Mouse (Mus musculus) kidney, postnatal 10 days (tissue): ENCODE data around the gene Pla2g2e.
A peak's percentile ranks its signal among the peaks of the same experiment; 100 is the strongest.
"Not testable (repeated sequence)": the region's sequence is repeated elsewhere in the genome, so short reads cannot be mapped to it uniquely, and the experiment has no call there.

Experiments
- DNase-seq: peaks from one replicate; pipeline ENCODE4 v3.0.0; 2021; ENCODE audit warnings: mixed read lengths

Pla2g2e gene

DNA sequence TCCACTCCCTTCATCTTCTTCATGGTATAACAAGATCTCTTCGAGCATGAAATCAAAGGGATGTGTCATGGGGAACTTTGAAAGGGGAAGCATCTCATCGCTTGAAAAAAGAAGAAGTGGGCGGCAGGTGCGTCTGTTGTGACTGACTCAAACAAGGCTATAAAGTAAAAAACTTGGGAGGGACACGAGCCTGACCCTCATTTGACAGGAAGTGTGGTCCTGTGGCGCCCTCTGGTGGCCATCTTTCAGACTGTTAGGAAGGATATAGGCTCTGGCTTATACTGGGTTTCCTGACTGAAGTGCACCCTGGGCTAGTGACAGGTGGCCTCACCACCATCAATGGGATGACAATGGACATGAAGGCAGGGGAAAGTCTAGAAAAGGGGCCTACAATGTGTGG lies 6.5 kb downstream of the Pla2g2e start:
- peak; percentile 95 for DNase-seq

DNA sequence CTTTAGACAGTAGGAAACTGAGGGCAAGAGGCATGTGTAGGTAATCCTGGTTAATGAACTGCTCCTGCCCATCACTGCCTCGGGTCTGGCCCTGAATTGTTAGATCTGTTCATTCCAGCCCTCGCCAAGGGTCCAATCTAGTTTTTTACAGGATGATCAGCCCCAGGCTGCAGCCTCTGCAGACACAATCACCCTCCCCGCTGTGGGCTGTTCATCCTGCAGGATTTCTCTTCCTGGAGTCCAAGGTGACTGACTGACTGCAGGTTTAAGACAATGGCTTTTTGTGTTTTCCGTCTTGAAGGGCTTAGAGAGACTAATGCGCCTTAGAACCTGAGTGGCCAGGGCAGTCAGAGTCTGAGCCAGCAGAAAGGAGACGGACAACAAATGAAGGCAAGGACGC lies 11.4 kb downstream of the Pla2g2e start:
- DNase-seq: no peak

DNA sequence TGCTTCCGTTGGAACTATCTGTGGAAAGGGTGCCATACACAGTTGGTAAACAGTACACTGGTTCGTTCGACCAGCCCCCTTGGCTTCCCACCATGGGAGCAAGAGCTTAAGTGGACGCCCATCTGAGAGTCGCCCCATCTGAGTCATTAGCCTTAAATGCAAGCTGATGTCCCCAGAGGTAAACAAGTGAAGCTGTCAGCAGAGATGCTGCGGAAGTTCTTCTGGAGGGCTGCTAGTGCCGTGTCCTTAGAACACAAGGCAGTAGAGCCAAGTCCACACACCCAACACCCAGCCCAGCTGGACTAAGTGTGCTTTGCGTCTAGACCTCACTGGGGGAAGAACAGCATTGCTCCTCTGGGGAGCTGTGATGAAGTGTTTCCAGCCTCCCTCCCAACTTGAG lies 11.9 kb downstream of the Pla2g2e start:
- DNase-seq: no peak

GRCm38 (mm10) chr4:138892655-138893054 lies 14.9 kb downstream of the Pla2g2e start:
- DNase-seq: no peak

DNA sequence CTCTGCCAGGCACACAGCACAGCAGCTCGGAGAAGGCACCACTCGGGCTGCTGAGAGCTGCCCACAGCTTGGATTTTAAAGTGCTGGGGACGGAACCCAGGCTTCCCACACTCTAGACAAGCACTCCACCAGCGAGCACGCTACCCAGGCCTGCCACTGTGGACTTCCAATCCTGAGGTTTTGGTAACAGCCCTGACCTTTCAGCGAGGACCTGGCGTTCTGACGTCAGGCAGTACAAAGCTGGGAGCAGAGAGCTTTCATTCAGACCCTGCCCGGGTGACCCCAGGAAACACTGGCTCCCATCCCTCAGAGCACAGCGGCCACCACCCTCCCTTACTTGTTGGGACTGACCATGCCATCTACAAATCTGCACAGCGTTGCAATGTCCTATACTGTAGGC lies 16.0 kb downstream of the Pla2g2e start:
- DNase-seq: not testable (repeated sequence)

- DNase-seq: no peak
These were observed 21.6 kb downstream of the Pla2g2e start for GRCm38 (mm10) chr4:138899361-138899760.

- DNase-seq: no peak
These were observed 28.0 kb downstream of the Pla2g2e start for GRCm38 (mm10) chr4:138905624-138906337.

GRCm38 (mm10) chr4:138913141-138913787 lies 35.5 kb downstream of the Pla2g2e start:
- peak; percentile 66 for DNase-seq

DNA sequence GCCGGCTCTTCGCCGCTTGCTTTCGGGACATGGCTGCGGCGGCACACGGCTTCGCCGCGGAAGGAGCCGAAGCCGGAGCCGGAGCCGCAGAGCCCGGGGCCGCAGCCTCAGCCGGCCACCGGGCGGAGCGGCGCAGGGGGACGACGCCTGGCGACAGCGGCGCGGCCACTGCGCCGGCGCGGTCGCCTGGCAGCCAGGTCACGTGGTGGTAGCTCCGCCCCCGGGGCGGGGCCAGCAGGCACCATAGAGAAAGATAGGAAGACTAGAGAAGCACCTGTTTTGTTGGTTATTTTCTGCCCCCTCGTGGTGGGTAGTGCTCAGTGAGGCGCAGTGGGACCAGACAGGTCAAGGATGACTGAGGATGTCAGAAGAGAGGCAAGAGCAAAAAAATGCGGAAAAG lies 36.1 kb downstream of the Pla2g2e start, which contains the start of gene Otud3:
TSS of gene Otud3 (minus strand) at position 149 of the 400 bp plus-strand sequence.
- DNase-seq: peak; percentile 97

DNA sequence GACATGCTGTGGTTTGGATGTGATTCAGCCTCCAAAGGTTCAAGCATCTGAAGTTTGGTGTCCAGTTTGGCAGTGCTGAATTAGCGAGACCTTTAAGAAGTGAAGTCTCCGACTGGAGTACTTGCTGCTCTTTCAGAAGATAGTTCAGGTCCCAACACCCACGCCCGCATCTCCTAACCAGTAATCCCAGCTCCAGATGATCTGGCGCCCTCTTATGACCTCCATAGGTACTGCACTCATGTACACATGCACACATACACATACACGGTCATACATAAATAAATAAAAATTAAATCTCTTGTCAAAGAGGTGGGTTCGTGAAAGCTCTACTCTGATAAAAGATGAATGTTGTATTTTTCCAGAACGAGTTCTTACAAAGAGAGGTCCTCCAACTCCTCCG lies 39.5 kb downstream of the Pla2g2e start:
- no peak for DNase-seq

DNA sequence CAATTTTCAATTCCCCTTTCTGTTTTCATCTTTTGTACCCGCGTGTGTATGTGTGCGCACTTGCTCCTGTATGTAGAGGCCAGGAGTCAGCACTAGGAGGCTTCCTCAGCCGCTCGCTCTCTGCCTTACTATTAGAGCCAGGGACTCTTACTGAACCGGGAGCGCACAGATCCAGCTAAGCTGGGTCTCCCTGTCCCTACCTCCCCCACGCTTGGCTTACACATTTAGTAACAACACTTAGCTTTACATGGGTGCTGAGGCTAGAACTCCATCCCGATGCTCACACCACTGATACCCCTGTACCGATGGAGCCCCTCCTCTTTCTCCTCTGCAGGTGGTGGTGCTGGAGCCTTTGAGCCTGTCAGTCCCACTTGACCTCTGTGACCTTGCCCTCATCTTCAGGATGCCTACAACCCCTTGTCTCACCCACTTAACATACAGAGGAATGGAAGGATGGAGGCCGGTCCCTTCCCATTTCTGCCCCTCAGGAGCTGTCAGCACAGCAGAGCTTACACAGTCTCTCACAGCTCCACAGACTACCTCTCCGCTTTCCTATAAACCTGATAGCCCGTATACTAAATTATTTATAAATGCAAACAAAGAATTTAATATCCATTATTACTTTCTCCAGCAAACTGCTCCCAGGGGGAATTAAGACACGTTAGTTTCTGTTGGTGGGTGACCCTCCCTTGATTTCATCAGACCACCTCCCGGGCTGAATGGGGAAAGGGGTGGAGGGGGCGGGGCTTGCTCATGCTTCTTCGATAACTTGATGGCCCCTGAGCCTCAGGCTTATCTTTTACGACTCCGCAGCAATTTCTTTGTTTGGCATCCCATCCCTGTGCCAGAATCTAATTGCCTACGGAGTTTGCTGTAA lies 43.8 kb downstream of the Pla2g2e start:
- DNase-seq: no peak

- peak; percentile 97 for DNase-seq
These were observed 44.4 kb downstream of the Pla2g2e start for GRCm38 (mm10) chr4:138922131-138922459.

GRCm38 (mm10) chr4:138925561-138925960 lies 47.8 kb downstream of the Pla2g2e start:
- no peak for DNase-seq
